Mouse (Mus musculus) megakaryocyte-erythroid progenitor cell, adult 5-6 weeks (primary cell): ENCODE measurements around the gene Gphn. TPM values are rescaled to one million over a fixed set of nuclear protein-coding genes. Genes with fewer than 3 reads are reported as not detected.

Experiments
- ATAC-seq: replicated peaks from 2 replicates; pipeline ENCODE4 v1.8.0; 2016; ENCODE audit warnings: mild to moderate bottlenecking, inconsistent platforms; ENCODE audit not compliant: severe bottlenecking, poor library complexity, low FRiP score, low TSS enrichment
- total RNA-seq, 2 experiments: library from RNA; stranded (forward) in 1 of 2; stranded (reverse) in 1 of 2; fragments of 200-1000, 215-1000 nt in 1 of 2; fragments of >200 nt in 1 of 2; fragmentation: Nextera tagmentation in 1 of 2; gene quantifications; 2 replicates each; pipeline ENCODE4 v1.2.3; 2014 to 2017

Gene Gphn
- total RNA-seq (2014; fragmentation: Nextera tagmentation) (8.4 and 14.0 TPM in 2 replicates), total RNA-seq (2017) (10.9 and 11.1 TPM in 2 replicates)

- peak; percentile 89 for ATAC-seq
Observed at GRCm38 (mm10) chr12:78225707-78226518, at the start of gene Gphn. Gphn (plus strand) TSS chr12:78226379.

- ATAC-seq = no peak
Observed at GRCm38 (mm10) chr12:78181452-78181851, 44.7 kb upstream of the Gphn start.

- no peak for ATAC-seq
Observed at GRCm38 (mm10) chr12:78193942-78194341, 32.2 kb upstream of the Gphn start, which contains the start of gene Gm6657. Gm6657 (plus strand) TSS chr12:78194242.

- no peak for ATAC-seq
Observed at GRCm38 (mm10) chr12:78195368-78195767, 30.8 kb upstream of the Gphn start.

- ATAC-seq = no peak
Observed at GRCm38 (mm10) chr12:78203646-78204045, 22.5 kb upstream of the Gphn start.

- peak; percentile 95 for ATAC-seq
Observed at GRCm38 (mm10) chr12:78205915-78206570, 20.1 kb upstream of the Gphn start.

GRCm38 (mm10) chr12:78206571-78206960 lies 19.6 kb upstream of the Gphn start:
- ATAC-seq = no peak

- no peak for ATAC-seq
Observed at GRCm38 (mm10) chr12:78209856-78210255, 16.3 kb upstream of the Gphn start.

GRCm38 (mm10) chr12:78215490-78215889 lies 10.7 kb upstream of the Gphn start:
- no peak for ATAC-seq

GRCm38 (mm10) chr12:78219191-78219825 lies 6.9 kb upstream of the Gphn start:
- no peak for ATAC-seq

- peak; percentile 38 for ATAC-seq
Observed at GRCm38 (mm10) chr12:78226519-78226875, 318 bp downstream of the Gphn start.

GRCm38 (mm10) chr12:78227021-78227932 lies 1.1 kb downstream of the Gphn start:
- ATAC-seq = no peak

- ATAC-seq = no peak
Observed at GRCm38 (mm10) chr12:78228139-78228538, 2.0 kb downstream of the Gphn start.

- ATAC-seq = no peak
Observed at GRCm38 (mm10) chr12:78232560-78232959, 6.4 kb downstream of the Gphn start.

- ATAC-seq = no peak
Observed at GRCm38 (mm10) chr12:78248366-78248765, 22.2 kb downstream of the Gphn start.

GRCm38 (mm10) chr12:78249151-78249550 lies 23.0 kb downstream of the Gphn start:
- no peak for ATAC-seq

- ATAC-seq = no peak
Observed at GRCm38 (mm10) chr12:78277386-78277785, 51.2 kb downstream of the Gphn start.

GRCm38 (mm10) chr12:78290384-78290783 lies 64.2 kb downstream of the Gphn start:
- no peak for ATAC-seq

- no peak for ATAC-seq
Observed at GRCm38 (mm10) chr12:78298824-78299398, 72.7 kb downstream of the Gphn start.
